Mouse (Mus musculus): Measurements from ENCODE around the gene Fam227b. TPM values are rescaled to one million over a fixed set of nuclear protein-coding genes. Genes with fewer than 3 reads are reported as not detected.

Gene Fam227b
- not detected in 2 replicates for polyA plus RNA-seq (2012; rRNA removed)

DNA sequence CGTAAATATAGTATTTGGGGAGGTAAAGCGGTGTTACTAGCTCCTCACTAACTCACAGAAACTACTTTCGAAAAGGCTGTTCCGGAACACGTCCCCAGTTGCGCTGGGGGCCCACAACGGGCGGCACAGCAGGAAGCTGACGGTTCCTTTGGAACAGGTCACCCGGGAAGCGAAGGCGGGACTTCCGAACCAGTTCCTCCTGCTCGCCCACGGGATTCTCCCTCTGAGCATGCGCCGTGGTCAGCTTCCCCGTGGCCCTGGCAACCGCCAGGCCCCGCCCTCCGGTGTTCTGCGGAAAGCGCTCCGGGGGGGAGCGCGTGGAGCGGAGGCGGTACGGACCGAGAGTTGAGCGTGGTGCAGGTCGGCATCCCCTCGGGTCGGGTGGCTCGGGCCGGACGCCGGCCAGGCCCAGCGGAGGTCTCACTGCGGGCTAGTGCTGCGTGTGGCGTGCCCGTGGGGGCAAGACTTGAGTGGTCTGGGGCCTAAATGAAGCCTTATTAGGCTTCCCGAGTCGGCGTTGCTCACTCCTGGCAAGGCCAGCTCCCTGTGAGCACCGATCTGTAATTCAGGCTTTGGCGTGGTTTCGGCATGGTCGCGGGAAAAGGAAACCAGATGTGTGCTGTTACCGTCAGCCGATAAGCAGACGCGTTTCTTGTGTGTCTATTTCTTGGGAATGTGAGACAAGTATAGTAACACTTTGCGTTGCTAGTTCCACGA lies at the start of gene Fam227b, which contains the start of gene Dtwd1:
Gene Fam227b, minus strand, starts transcription at position 150 of the 717 bp plus-strand sequence.
Gene Dtwd1, plus strand, starts transcription at position 287 of the 717 bp plus-strand sequence.

DNA sequence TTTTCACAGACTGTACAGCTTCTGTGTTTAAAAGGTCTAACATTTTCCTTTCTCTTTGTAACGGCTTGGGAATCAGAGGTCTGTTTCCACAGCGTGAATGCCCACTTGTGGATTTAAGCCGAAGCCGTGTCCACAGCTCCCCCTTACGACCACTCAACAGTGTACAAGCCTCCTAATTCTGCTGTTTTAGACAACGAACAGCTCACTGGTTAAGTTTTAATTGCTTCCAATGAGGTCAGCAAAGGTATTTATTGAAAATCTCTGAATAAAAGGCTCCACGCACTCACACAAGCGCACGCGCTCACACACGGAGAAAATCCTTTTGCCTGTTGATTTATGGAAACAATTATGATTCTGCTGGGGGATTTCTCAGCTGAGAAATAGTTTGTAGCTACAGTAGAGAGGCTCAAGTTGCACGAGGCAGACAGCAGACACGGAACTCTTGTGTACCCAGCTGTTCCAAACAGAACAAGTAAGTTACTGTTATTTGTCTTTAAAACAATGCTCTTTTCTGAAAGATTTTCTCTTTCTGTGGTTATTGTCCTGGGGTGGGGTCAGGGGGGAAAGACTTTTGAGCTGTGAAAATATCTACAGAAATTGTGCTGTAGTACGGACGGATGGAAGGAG lies 117.3 kb downstream of the Fam227b start, which contains the start of gene Fgf7:
Gene Fgf7, plus strand, starts transcription at position 280 of the 627 bp plus-strand sequence.

Other genes with a start within 250 kb of the Fam227b start
- 2.2 and 5.9 TPM in 2 replicates for gene Fgf7, start 117.3 kb downstream of the Fam227b start, polyA plus RNA-seq (2012; rRNA removed)
- gene Dtwd1, start 137 bp upstream of the Fam227b start, polyA plus RNA-seq (2012; rRNA removed) = 14.1 and 14.9 TPM in 2 replicates
- gene Gm17555, start 63.1 kb upstream of the Fam227b start, polyA plus RNA-seq (2012; rRNA removed) = not detected in 2 replicates

Data from central nervous system, embryonic 14 days (tissue).